29 mouse cellular contexts compared by ENCODE assay signal in the genomic region with DNA sequence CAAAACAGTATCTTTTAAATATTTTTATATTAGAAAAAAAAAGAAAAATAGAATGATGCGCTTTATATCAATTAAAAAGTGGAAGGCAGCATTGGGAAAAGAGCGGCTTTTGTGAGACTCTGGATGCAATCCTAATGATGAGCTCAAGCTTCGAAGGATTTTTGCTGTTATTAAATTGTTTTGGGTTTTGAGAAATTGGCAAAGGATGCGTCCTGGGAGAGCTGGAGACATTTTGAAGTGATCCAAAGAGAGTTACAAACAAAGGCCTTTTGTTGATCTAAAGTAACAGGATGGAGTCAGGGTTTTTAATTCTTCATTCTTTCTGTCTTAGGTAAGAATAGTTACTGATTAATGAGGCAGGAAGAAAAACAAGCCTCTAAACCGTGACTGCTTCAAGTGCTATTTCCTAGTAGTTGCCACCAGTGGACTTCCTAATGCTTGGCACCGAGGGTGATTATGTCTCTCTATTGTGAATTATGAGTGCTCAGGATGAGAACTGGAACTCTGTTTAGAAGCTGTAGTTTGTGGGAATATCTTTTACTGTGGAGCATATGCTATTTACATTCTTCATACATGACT.
DNase-seq lines count a peak whose midpoint lies in the region; ATAC-seq lines count a peak whose summit lies in the region.
"Had no signal": no experiment of that assay in that cellular context is flagged by ENCODE, and none has a peak within 500 bp of the region (broad histone marks: within the 10 kb centered on the region; RNA-seq: fewer than 3 reads in every experiment).

No protein-coding gene starts in this region.

- H3K36me3 ChIP-seq in heart, embryonic 16.5 days (ENCODE audit: control insufficient read depth, insufficient read depth), result no peaks in the 10 kb centered on the region
- no peaks in the 10 kb centered on the region for H3K36me3 ChIP-seq in heart, embryonic 10.5 days
- no peaks in the 10 kb centered on the region for H3K36me3 ChIP-seq in embryonic facial prominence, embryonic 15.5 days
- H3K36me3 ChIP-seq: forebrain, embryonic 10.5 days; forebrain, embryonic 15.5 days; heart, embryonic 13.5 days; limb, embryonic 13.5 days; liver, embryonic 13.5 days; midbrain, embryonic 12.5 days; neural tube, embryonic 12.5 days had no signal

- WGBS in heart, embryonic 16.5 days, result 64% methylated on average over 6 of the region's 6 CpGs
- 68% methylated on average over 6 of the region's 6 CpGs for WGBS in heart, embryonic 10.5 days
- WGBS in embryonic facial prominence, embryonic 15.5 days, result 47% methylated on average over 6 of the region's 6 CpGs

- DNase-seq in gastrocnemius, adult 18-20 months (ENCODE audit: low spot score), result peak; percentile 47
- DNase-seq in gastrocnemius, postnatal 25 days, result no peak
- no peak for DNase-seq in heart, embryonic 10.5 days (ENCODE audit: low spot score)
- DNase-seq in 3T3-L1 (ENCODE audit: low read depth, low spot score), result peak; percentile 32
- no peak for DNase-seq in cerebellum, adult 9-11 months
- DNase-seq: adrenal gland, postnatal 25 days; cerebellum, adult 11-12 months; cerebellum, postnatal 10 days; gastrocnemius, postnatal 10 days; kidney, postnatal 10 days; liver, embryonic 13.5 days; lung, adult 18-20 months; lung, postnatal 4 days; right cerebral cortex, postnatal 4 days; thymus, adult 2 months; thymus, postnatal 36 days had no signal

- H3K9me3 ChIP-seq in heart, embryonic 16.5 days (replicated peaks; ENCODE audit: control insufficient read depth, low read length), result no peaks in the 10 kb centered on the region
- H3K9me3 ChIP-seq in heart, embryonic 10.5 days, result no peaks in the 10 kb centered on the region
- no peaks in the 10 kb centered on the region for H3K9me3 ChIP-seq in embryonic facial prominence, embryonic 15.5 days (replicated peaks)
- H3K9me3 ChIP-seq: forebrain, embryonic 10.5 days; forebrain, embryonic 15.5 days; heart, embryonic 13.5 days; limb, embryonic 13.5 days; liver, embryonic 13.5 days; midbrain, embryonic 12.5 days; neural tube, embryonic 12.5 days had no signal

- no peak overlapping the region for H3K4me2 ChIP-seq in heart, embryonic 16.5 days (ENCODE audit: low read depth, low read length)
- H3K4me2 ChIP-seq in embryonic facial prominence, embryonic 15.5 days (replicated peaks), result no peak overlapping the region
- H3K4me2 ChIP-seq: forebrain, embryonic 15.5 days; heart, embryonic 13.5 days; hindbrain, embryonic 14.5 days; limb, embryonic 13.5 days; liver, embryonic 13.5 days; midbrain, embryonic 12.5 days; neural tube, embryonic 12.5 days had no signal

- no peak overlapping the region for H3K9ac ChIP-seq in heart, embryonic 16.5 days (ENCODE audit: low read length)
- no peak overlapping the region for H3K9ac ChIP-seq in embryonic facial prominence, embryonic 15.5 days
- H3K9ac ChIP-seq: forebrain, embryonic 15.5 days; heart, embryonic 13.5 days; hindbrain, embryonic 14.5 days; limb, embryonic 13.5 days; liver, embryonic 13.5 days; midbrain, embryonic 12.5 days; neural tube, embryonic 12.5 days had no signal

- H3K4me1 ChIP-seq in heart, embryonic 16.5 days (ENCODE audit: control insufficient read depth, insufficient read depth, low read length), result no peaks in the 10 kb centered on the region
- no peaks in the 10 kb centered on the region for H3K4me1 ChIP-seq in heart, embryonic 10.5 days
- peaks cover 28% of the 10 kb centered on the region for H3K4me1 ChIP-seq in embryonic facial prominence, embryonic 15.5 days
- H3K4me1 ChIP-seq: forebrain, embryonic 15.5 days; heart, embryonic 13.5 days; liver, embryonic 13.5 days; megakaryocyte, embryonic 14.5 days; midbrain, embryonic 12.5 days; neural tube, embryonic 12.5 days had no signal

- H3K27me3 ChIP-seq in heart, embryonic 16.5 days (ENCODE audit: control insufficient read depth, insufficient read depth, low read length), result no peaks in the 10 kb centered on the region
- no peaks in the 10 kb centered on the region for H3K27me3 ChIP-seq in heart, embryonic 10.5 days (ENCODE audit: insufficient read depth, poor library complexity, severe bottlenecking)
- no peaks in the 10 kb centered on the region for H3K27me3 ChIP-seq in embryonic facial prominence, embryonic 15.5 days
- H3K27me3 ChIP-seq: forebrain, embryonic 15.5 days; heart, embryonic 13.5 days; limb, embryonic 13.5 days; liver, embryonic 13.5 days; megakaryocyte, embryonic 14.5 days; midbrain, embryonic 12.5 days; neural tube, embryonic 12.5 days had no signal

- peak overlapping the region; percentile 8; the same call in 1 of the 2 replicates for H3K27ac ChIP-seq in heart, embryonic 16.5 days (ENCODE audit: low read length)
- H3K27ac ChIP-seq in heart, embryonic 10.5 days, result no peak overlapping the region
- H3K27ac ChIP-seq in embryonic facial prominence, embryonic 15.5 days (replicated peaks), result peak overlapping the region; percentile 55
- H3K27ac ChIP-seq: forebrain, embryonic 10.5 days; forebrain, embryonic 15.5 days; heart, embryonic 13.5 days; hindbrain, embryonic 14.5 days; limb, embryonic 13.5 days; liver, embryonic 13.5 days; midbrain, embryonic 12.5 days; neural tube, embryonic 12.5 days had no signal

- no peak overlapping the region for H3K4me3 ChIP-seq in heart, embryonic 16.5 days (ENCODE audit: low read length)
- no peak overlapping the region for H3K4me3 ChIP-seq in heart, embryonic 10.5 days
- no peak overlapping the region for H3K4me3 ChIP-seq in embryonic facial prominence, embryonic 15.5 days (replicated peaks)
- H3K4me3 ChIP-seq: forebrain, embryonic 10.5 days; forebrain, embryonic 15.5 days; heart, embryonic 13.5 days; limb, embryonic 13.5 days; liver, embryonic 13.5 days; megakaryocyte, embryonic 14.5 days; midbrain, embryonic 12.5 days; myocyte; neural tube, embryonic 12.5 days had no signal

- no peak for ATAC-seq in heart, embryonic 16.5 days (replicated peaks; ENCODE audit: extremely low read depth, insufficient read depth, low FRiP score)
- ATAC-seq in embryonic facial prominence, embryonic 15.5 days (ENCODE audit: insufficient number of reproducible peaks, low FRiP score, low TSS enrichment, low read depth), result no peak
- ATAC-seq: forebrain, embryonic 15.5 days; intestine, postnatal 0 days; lung, postnatal 0 days had no signal

Comparison
In these comparisons a context has a peak if more than half of its experiments do, and no peak if none do; other contexts are left out.
1. DNase-seq: peak in gastrocnemius, adult 18-20 months (single experiment) and 3T3-L1 (single experiment); none in gastrocnemius, postnatal 25 days (single experiment), heart, embryonic 10.5 days (single experiment) and cerebellum, adult 9-11 months (single experiment).